Mouse (Mus musculus) embryonic facial prominence, embryonic 10.5 days (tissue): ENCODE measurements around the gene Ahsg. TPM values are rescaled to one million over a fixed set of nuclear protein-coding genes. Genes with fewer than 3 reads are reported as not detected.
"Not testable (repeated sequence)": the region's sequence is repeated elsewhere in the genome, so short reads cannot be mapped to it uniquely, and the experiment has no call there.

Source experiments
- DNase-seq: peaks from one replicate; pipeline ENCODE4 v3.0.0-alpha.2; 2017; ENCODE audit warnings: low spot score
- H3K27ac ChIP-seq: fragments of 300-500 bp; sonication (generic); replicated peaks from 2 replicates; pipeline ENCODE4 v1.5.1; 2016; ENCODE audit warnings: mild to moderate bottlenecking
- H3K27me3 ChIP-seq: fragments of 300-500 bp; sonication (generic); replicated peaks from 2 replicates; pipeline ENCODE4 v1.6.1; 2016; ENCODE audit warnings: low read depth, mild to moderate bottlenecking; ENCODE audit not compliant: poor library complexity, severe bottlenecking
- H3K36me3 ChIP-seq: fragments of 300-500 bp; sonication (generic); replicated peaks from 2 replicates; pipeline ENCODE4 v1.6.1; 2016; ENCODE audit warnings: mild to moderate bottlenecking, moderate library complexity
- H3K4me1 ChIP-seq: fragments of 300-500 bp; sonication (generic); 2 replicates; pipeline ENCODE4 v1.6.1; 2016
- H3K4me3 ChIP-seq: fragments of 300-500 bp; sonication (generic); 2 replicates; pipeline ENCODE4 v1.5.1; 2016; ENCODE audit warnings: mild to moderate bottlenecking, moderate library complexity
- H3K9me3 ChIP-seq: fragments of 300-500 bp; sonication (generic); 2 replicates; pipeline ENCODE4 v1.6.1; 2016; ENCODE audit warnings: mild to moderate bottlenecking
- WGBS: fragments of 180-500 bp; shearing (Covaris S2); methylation state at CpG from one replicate; pipeline ENCODE4 v1.1.7; 2016; 5-methylcytosine and 5-hydroxymethylcytosine counted together
- polyA plus RNA-seq: library from polyadenylated mRNA; unstranded; fragments of >200 nt; fragmentation: Nextera tagmentation; extraction: Ambion mirVana; gene quantifications from 2 replicates; pipeline ENCODE4 v1.2.1, GENCODE M21; 2016

Gene Ahsg
- polyA plus RNA-seq, 1 experiment from 2014 or later, result not detected

- H3K27ac ChIP-seq, result no peak overlapping the region
- H3K27me3 ChIP-seq, result no peaks in the 10 kb centered on the region
- WGBS, result 91% methylated on average over 5 of the region's 5 CpGs
- no peaks in the 10 kb centered on the region for H3K36me3 ChIP-seq
- H3K4me1 ChIP-seq, result peaks cover 15% of the 10 kb centered on the region
- no peak for DNase-seq
- H3K9me3 ChIP-seq, result no peaks in the 10 kb centered on the region
- H3K4me3 ChIP-seq, result no peak overlapping the region
These were observed 30.7 kb downstream of the Ahsg start for GRCm38 (mm10) chr16:22921761-22922160.

- H3K4me3 ChIP-seq, result no peak overlapping the region
- no peak overlapping the region for H3K27ac ChIP-seq
These were observed 31.4 kb downstream of the Ahsg start for GRCm38 (mm10) chr16:22922433-22922832.

GRCm38 (mm10) chr16:22929575-22929974 lies 38.5 kb downstream of the Ahsg start:
- Histone ChIP-seq H3K36me3 (no peaks in the 10 kb centered on the region), H3K4me3 (no peak overlapping the region), H3K27ac (no peak overlapping the region), H3K9me3 (no peaks in the 10 kb centered on the region), H3K27me3 (no peaks in the 10 kb centered on the region), H3K4me1 (no peaks in the 10 kb centered on the region)
- DNase-seq, result no peak
- 84% methylated on average over 6 of the region's 6 CpGs for WGBS

More at GRCm38 (mm10) chr16:22922433-22922832, 31.4 kb downstream of the Ahsg start:
- Histone ChIP-seq H3K27me3 (no peaks in the 10 kb centered on the region), H3K36me3 (no peaks in the 10 kb centered on the region), H3K9me3 (no peaks in the 10 kb centered on the region), H3K4me1 (peaks cover 15% of the 10 kb centered on the region)
- no peak for DNase-seq
- 84% methylated on average over 4 of the region's 4 CpGs for WGBS

- H3K4me3 ChIP-seq, result no peak overlapping the region
- 82% methylated on average over 11 of the region's 11 CpGs for WGBS
- no peaks in the 10 kb centered on the region for H3K9me3 ChIP-seq
- H3K36me3 ChIP-seq, result no peaks in the 10 kb centered on the region
- no peak for DNase-seq
- no peaks in the 10 kb centered on the region for H3K4me1 ChIP-seq
- H3K27me3 ChIP-seq, result no peaks in the 10 kb centered on the region
- H3K27ac ChIP-seq, result no peak overlapping the region
These were observed 40.5 kb downstream of the Ahsg start for GRCm38 (mm10) chr16:22931431-22932200.

DNA sequence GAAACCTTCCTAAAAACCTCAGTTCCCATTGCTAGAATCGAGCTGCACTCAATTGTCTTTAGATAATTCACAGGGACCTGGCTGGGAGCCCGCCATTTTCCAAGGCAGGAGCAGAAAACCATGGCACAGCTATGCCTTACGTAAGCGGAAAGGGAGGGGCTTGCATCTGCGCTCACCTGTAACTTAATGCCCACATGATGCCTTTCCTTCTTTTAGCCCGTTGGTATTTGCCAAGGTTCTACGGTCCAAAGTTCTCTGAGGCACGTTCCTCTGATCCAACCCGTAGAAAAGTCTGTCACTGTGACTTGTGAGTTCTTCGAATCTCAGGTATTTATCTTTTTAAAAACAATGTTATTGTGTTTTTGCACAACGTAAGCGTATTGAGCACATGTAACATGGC lies 46.6 kb downstream of the Ahsg start:
- H3K27ac ChIP-seq, result no peak overlapping the region
- H3K4me1 ChIP-seq, result no peaks in the 10 kb centered on the region
- H3K9me3 ChIP-seq, result no peaks in the 10 kb centered on the region
- H3K4me3 ChIP-seq, result no peak overlapping the region
- 91% methylated on average over 12 of the region's 12 CpGs for WGBS
- H3K27me3 ChIP-seq, result no peaks in the 10 kb centered on the region
- no peaks in the 10 kb centered on the region for H3K36me3 ChIP-seq
- no peak for DNase-seq

DNA sequence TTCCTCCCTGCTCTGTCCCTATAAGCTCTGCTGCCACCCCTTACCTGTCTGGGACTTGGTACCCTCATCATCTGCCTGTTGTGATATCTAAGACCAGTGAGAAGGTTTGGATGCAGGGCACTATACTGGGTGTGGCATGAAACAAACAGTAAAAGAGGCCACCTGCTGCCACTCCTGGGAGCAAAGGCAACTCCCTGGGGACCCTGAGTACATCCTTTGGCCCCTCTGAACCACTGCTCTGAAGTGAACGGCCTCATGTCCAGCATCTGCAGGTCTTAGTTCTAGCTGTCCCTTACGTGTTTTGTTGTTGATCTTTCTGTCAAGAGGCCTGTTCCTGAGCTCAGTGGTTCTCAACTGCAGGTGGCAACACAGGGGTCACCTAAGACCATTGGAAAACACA lies 47.5 kb downstream of the Ahsg start:
- Histone ChIP-seq H3K9me3 (no peaks in the 10 kb centered on the region), H3K27ac (no peak overlapping the region), H3K4me3 (no peak overlapping the region), H3K27me3 (no peaks in the 10 kb centered on the region), H3K4me1 (no peaks in the 10 kb centered on the region), H3K36me3 (no peaks in the 10 kb centered on the region)
- WGBS, result 69% methylated on average over 2 of the region's 2 CpGs
- no peak for DNase-seq

GRCm38 (mm10) chr16:22939120-22939695 lies 48.1 kb downstream of the Ahsg start:
- Histone ChIP-seq H3K4me1 (no peaks in the 10 kb centered on the region), H3K27me3 (no peaks in the 10 kb centered on the region), H3K36me3 (no peaks in the 10 kb centered on the region), H3K9me3 (no peaks in the 10 kb centered on the region), H3K27ac (no peak overlapping the region), H3K4me3 (no peak overlapping the region)
- 80% methylated on average over 8 of the region's 8 CpGs for WGBS
- no peak for DNase-seq

- DNase-seq, H3K4me3 ChIP-seq, H3K9me3 ChIP-seq, H3K36me3 ChIP-seq, H3K4me1 ChIP-seq, H3K27me3 ChIP-seq, H3K27ac ChIP-seq: not testable (repeated sequence)
These were observed 50.9 kb downstream of the Ahsg start for GRCm38 (mm10) chr16:22941825-22942476.

DNA sequence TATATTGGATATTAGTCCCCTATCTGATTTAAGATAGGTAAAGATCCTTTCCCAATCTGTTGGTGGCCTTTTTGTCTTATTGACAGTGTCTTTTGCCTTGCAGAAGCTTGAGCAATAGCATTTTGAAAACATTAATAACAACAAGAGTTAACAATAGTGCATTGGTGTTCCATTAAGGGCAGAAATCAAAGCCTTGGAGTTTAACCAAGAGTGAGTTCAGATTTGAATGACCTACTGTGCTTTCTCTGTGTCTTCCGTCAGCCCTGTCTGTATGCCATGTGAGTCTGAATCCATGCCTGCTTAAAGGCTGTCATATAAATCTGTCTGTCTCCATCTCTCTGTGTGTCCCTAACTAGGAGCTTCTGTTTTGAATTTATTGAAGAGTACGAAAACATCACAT lies 56.3 kb downstream of the Ahsg start:
- H3K27me3 ChIP-seq, result no peaks in the 10 kb centered on the region

More for the DNA sequence above, 56.3 kb downstream of the Ahsg start:
- H3K4me3 ChIP-seq, result no peak overlapping the region
- H3K9me3 ChIP-seq, result no peaks in the 10 kb centered on the region
- H3K36me3 ChIP-seq, result no peaks in the 10 kb centered on the region
- WGBS, result 85% methylated on average over 2 of the region's 2 CpGs
- no peak overlapping the region for H3K27ac ChIP-seq
- no peaks in the 10 kb centered on the region for H3K4me1 ChIP-seq
- no peak for DNase-seq

Other genes starting within 250 kb of the Ahsg start
- gene Dgkg, start 234.1 kb upstream of the Ahsg start, polyA plus RNA-seq, result 0.20 and 0.22 TPM in 2 replicates
- 0.17 TPM in 1 of 2 replicates, not detected in the other for gene Crygs, start 79.7 kb upstream of the Ahsg start, polyA plus RNA-seq
- gene Tbccd1, start 33.6 kb upstream of the Ahsg start, polyA plus RNA-seq, result 38.6 and 39.1 TPM in 2 replicates
- 88.4 and 90.8 TPM in 2 replicates for gene Dnajb11, start 33.4 kb upstream of the Ahsg start, polyA plus RNA-seq
- gene Fetub, start 27.1 kb downstream of the Ahsg start, polyA plus RNA-seq, result not detected in 2 replicates
- gene Hrg, start 59.8 kb downstream of the Ahsg start, polyA plus RNA-seq, result 0.16 TPM in 1 of 2 replicates, not detected in the other
- gene Kng2, start 138.2 kb downstream of the Ahsg start, polyA plus RNA-seq, result not detected in 2 replicates
- gene Kng1, start 166.6 kb downstream of the Ahsg start, polyA plus RNA-seq, result not detected in 2 replicates
- gene Eif4a2, start 216.2 kb downstream of the Ahsg start, polyA plus RNA-seq, result 170 and 177 TPM in 2 replicates
- 208 and 218 TPM in 2 replicates for gene Rfc4, start 236.5 kb downstream of the Ahsg start, polyA plus RNA-seq